Mouse (Mus musculus) hindbrain, embryonic 10.5 days (tissue): Measurements from ENCODE around the gene Ywhab. TPM values are rescaled to one million over a fixed set of nuclear protein-coding genes. Genes with fewer than 3 reads are reported as not detected.

Experiments
- DNase-seq: peaks from one replicate; pipeline ENCODE4 v3.0.0-alpha.2; 2017; ENCODE audit warnings: low spot score
- H3K27ac ChIP-seq: fragments of 300-500 bp; sonication (generic); 2 replicates; pipeline ENCODE4 v1.5.1; 2016; ENCODE audit warnings: mild to moderate bottlenecking, moderate library complexity
- H3K27me3 ChIP-seq: fragments of 300-500 bp; sonication (generic); 2 replicates; pipeline ENCODE4 v1.6.1; 2016; ENCODE audit warnings: mild to moderate bottlenecking; ENCODE audit not compliant: poor library complexity, insufficient read depth, severe bottlenecking
- H3K36me3 ChIP-seq: fragments of 300-500 bp; sonication (generic); 2 replicates; pipeline ENCODE4 v1.6.1; 2016; ENCODE audit warnings: mild to moderate bottlenecking, moderate library complexity
- H3K4me1 ChIP-seq: fragments of 300-500 bp; sonication (generic); replicated peaks from 2 replicates; pipeline ENCODE4 v1.6.1; 2016; ENCODE audit warnings: mild to moderate bottlenecking
- H3K4me3 ChIP-seq: fragments of 300-500 bp; sonication (generic); 2 replicates; pipeline ENCODE4 v1.5.1; 2016; ENCODE audit warnings: mild to moderate bottlenecking, moderate library complexity
- H3K9me3 ChIP-seq: fragments of 300-500 bp; sonication (generic); 2 replicates; pipeline ENCODE4 v1.6.1; 2016; ENCODE audit warnings: mild to moderate bottlenecking, moderate library complexity
- WGBS: fragments of 180-500 bp; shearing (Covaris S2); methylation state at CpG from one replicate; pipeline ENCODE4 v1.1.7; 2016; 5-methylcytosine and 5-hydroxymethylcytosine counted together
- polyA plus RNA-seq: library from polyadenylated mRNA; unstranded; fragments of >200 nt; fragmentation: Nextera tagmentation; extraction: Ambion mirVana; gene quantifications from 2 replicates; pipeline ENCODE4 v1.2.1, GENCODE M21; 2016

Ywhab gene
- polyA plus RNA-seq, 1 experiment from 2014 or later, result 294 TPM

GRCm38 (mm10) chr2:163994977-163995862 lies 460 bp downstream of the Ywhab start:
- H3K36me3 ChIP-seq, result peaks cover 24% of the 10 kb centered on the region
- no peaks in the 10 kb centered on the region for H3K27me3 ChIP-seq
- no peaks in the 10 kb centered on the region for H3K9me3 ChIP-seq
- peak overlapping the region; percentile 97 for H3K27ac ChIP-seq
- H3K4me1 ChIP-seq, result peaks cover 28% of the 10 kb centered on the region
- H3K4me3 ChIP-seq, result peak overlapping the region; percentile 98
- peak; percentile 95 for DNase-seq
- WGBS, result under 1% methylated on average over 79 of the region's 79 CpGs

- WGBS, result 88% methylated on average over 6 of the region's 6 CpGs
Observed at GRCm38 (mm10) chr2:163996275-163996674, 1.5 kb downstream of the Ywhab start.

GRCm38 (mm10) chr2:163996899-163997298 lies 2.1 kb downstream of the Ywhab start:
- 86% methylated on average over 5 of the region's 5 CpGs for WGBS
- no peak overlapping the region for H3K4me3 ChIP-seq

More at GRCm38 (mm10) chr2:163996275-163996674, 1.5 kb downstream of the Ywhab start:
- Histone ChIP-seq H3K36me3 (peaks cover 25% of the 10 kb centered on the region), H3K27ac (peak overlapping the region; percentile 97; the same call in 1 of the 2 replicates), H3K4me3 (peak overlapping the region; percentile 98), H3K4me1 (peaks cover 28% of the 10 kb centered on the region), H3K9me3 (no peaks in the 10 kb centered on the region), H3K27me3 (no peaks in the 10 kb centered on the region)
- no peak for DNase-seq

GRCm38 (mm10) chr2:163998981-163999380 lies 4.2 kb downstream of the Ywhab start:
- no peak overlapping the region for H3K27ac ChIP-seq
- 95% methylated on average over 6 of the region's 6 CpGs for WGBS
- H3K4me3 ChIP-seq, result no peak overlapping the region
- no peaks in the 10 kb centered on the region for H3K9me3 ChIP-seq
- H3K36me3 ChIP-seq, result peaks cover 29% of the 10 kb centered on the region
- DNase-seq, result no peak
- H3K4me1 ChIP-seq, result peaks cover 28% of the 10 kb centered on the region
- H3K27me3 ChIP-seq, result no peaks in the 10 kb centered on the region

More at GRCm38 (mm10) chr2:163996899-163997298, 2.1 kb downstream of the Ywhab start:
- Histone ChIP-seq H3K27me3 (no peaks in the 10 kb centered on the region), H3K36me3 (peaks cover 29% of the 10 kb centered on the region), H3K4me1 (peaks cover 28% of the 10 kb centered on the region), H3K9me3 (no peaks in the 10 kb centered on the region), H3K27ac (no peak overlapping the region)
- DNase-seq, result no peak

- 94% methylated on average over 3 of the region's 3 CpGs for WGBS
- no peak for DNase-seq
- H3K27me3 ChIP-seq, result no peaks in the 10 kb centered on the region
- H3K36me3 ChIP-seq, result peaks cover 24% of the 10 kb centered on the region
- H3K4me1 ChIP-seq, result peaks cover 21% of the 10 kb centered on the region
- H3K27ac ChIP-seq, result no peak overlapping the region
- no peaks in the 10 kb centered on the region for H3K9me3 ChIP-seq
- no peak overlapping the region for H3K4me3 ChIP-seq
Observed at GRCm38 (mm10) chr2:164002637-164003036, 7.9 kb downstream of the Ywhab start.

GRCm38 (mm10) chr2:164004503-164004902 lies 9.7 kb downstream of the Ywhab start:
- H3K27ac ChIP-seq, result no peak overlapping the region
- WGBS, result 79% methylated on average over 5 of the region's 5 CpGs
- no peaks in the 10 kb centered on the region for H3K9me3 ChIP-seq
- H3K4me1 ChIP-seq, result peaks cover 21% of the 10 kb centered on the region
- H3K4me3 ChIP-seq, result no peak overlapping the region
- DNase-seq, result no peak
- 0 out of 2 replicates have a peak, but pooled peaks cover 7% of the 10 kb centered on the region for H3K36me3 ChIP-seq
- no peaks in the 10 kb centered on the region for H3K27me3 ChIP-seq

GRCm38 (mm10) chr2:164006932-164007331 lies 12.2 kb downstream of the Ywhab start:
- H3K27me3 ChIP-seq, result no peaks in the 10 kb centered on the region
- peaks cover 21% of the 10 kb centered on the region for H3K4me1 ChIP-seq
- no peaks in the 10 kb centered on the region for H3K9me3 ChIP-seq
- peaks cover 16% of the 10 kb centered on the region for H3K36me3 ChIP-seq
- H3K4me3 ChIP-seq, result no peak overlapping the region
- H3K27ac ChIP-seq, result no peak overlapping the region
- 80% methylated on average over 10 of the region's 10 CpGs for WGBS
- DNase-seq, result no peak

GRCm38 (mm10) chr2:164007547-164007946 lies 12.8 kb downstream of the Ywhab start:
- 92% methylated on average over 8 of the region's 8 CpGs for WGBS
- no peaks in the 10 kb centered on the region for H3K27me3 ChIP-seq

GRCm38 (mm10) chr2:164007987-164008545 lies 13.3 kb downstream of the Ywhab start:
- Histone ChIP-seq H3K4me1 (peaks cover 21% of the 10 kb centered on the region), H3K27me3 (no peaks in the 10 kb centered on the region), H3K9me3 (no peaks in the 10 kb centered on the region), H3K4me3 (no peak overlapping the region), H3K36me3 (peaks cover 27% of the 10 kb centered on the region), H3K27ac (no peak overlapping the region)
- WGBS, result 82% methylated on average over 2 of the region's 2 CpGs
- no peak for DNase-seq

More at GRCm38 (mm10) chr2:164007547-164007946, 12.8 kb downstream of the Ywhab start:
- DNase-seq, result no peak
- H3K4me3 ChIP-seq, result no peak overlapping the region
- no peaks in the 10 kb centered on the region for H3K9me3 ChIP-seq
- peaks cover 22% of the 10 kb centered on the region for H3K36me3 ChIP-seq
- peaks cover 21% of the 10 kb centered on the region for H3K4me1 ChIP-seq
- no peak overlapping the region for H3K27ac ChIP-seq

GRCm38 (mm10) chr2:164009227-164009626 lies 14.5 kb downstream of the Ywhab start:
- peaks cover 39% of the 10 kb centered on the region for H3K36me3 ChIP-seq
- WGBS, result 90% methylated on average over 6 of the region's 6 CpGs
- no peak for DNase-seq
- peaks cover 21% of the 10 kb centered on the region for H3K4me1 ChIP-seq
- no peaks in the 10 kb centered on the region for H3K27me3 ChIP-seq
- H3K4me3 ChIP-seq, result no peak overlapping the region
- H3K9me3 ChIP-seq, result no peaks in the 10 kb centered on the region
- H3K27ac ChIP-seq, result no peak overlapping the region

- no peak overlapping the region for H3K4me3 ChIP-seq
- WGBS, result 90% methylated on average over 5 of the region's 5 CpGs
- peaks cover 16% of the 10 kb centered on the region for H3K4me1 ChIP-seq
- no peaks in the 10 kb centered on the region for H3K27me3 ChIP-seq
- peaks cover 52% of the 10 kb centered on the region for H3K36me3 ChIP-seq
- no peak overlapping the region for H3K27ac ChIP-seq
- no peak for DNase-seq
- no peaks in the 10 kb centered on the region for H3K9me3 ChIP-seq
Observed at GRCm38 (mm10) chr2:164010496-164010895, 15.7 kb downstream of the Ywhab start.

GRCm38 (mm10) chr2:164010944-164011343 lies 16.2 kb downstream of the Ywhab start:
- no peak for DNase-seq
- Histone ChIP-seq H3K27me3 (no peaks in the 10 kb centered on the region), H3K4me1 (peaks cover 13% of the 10 kb centered on the region), H3K9me3 (no peaks in the 10 kb centered on the region), H3K36me3 (peaks cover 56% of the 10 kb centered on the region), H3K27ac (no peak overlapping the region), H3K4me3 (no peak overlapping the region)
- WGBS, result 95% methylated on average over 3 of the region's 3 CpGs

- Histone ChIP-seq H3K9me3 (no peaks in the 10 kb centered on the region), H3K4me1 (no peaks in the 10 kb centered on the region), H3K4me3 (no peak overlapping the region), H3K27me3 (no peaks in the 10 kb centered on the region), H3K36me3 (peaks cover 95% of the 10 kb centered on the region), H3K27ac (no peak overlapping the region)
- WGBS, result 94% methylated on average over 16 of the region's 16 CpGs
- DNase-seq, result no peak
Observed at GRCm38 (mm10) chr2:164015304-164015703, 20.5 kb downstream of the Ywhab start.
